20 mouse cellular contexts compared by ENCODE assay signal in genomic region chr9:58014393-58015160, GRCm38 (mm10). TPM values are rescaled to one million over a fixed set of nuclear protein-coding genes. Genes with fewer than 3 reads are reported as not detected.
A peak's percentile ranks its signal among the peaks of the same experiment; 100 is the strongest.
DNase-seq lines count a peak whose midpoint lies in the region; ATAC-seq lines count a peak whose summit lies in the region.
"Had no signal": no experiment of that assay in that cellular context is flagged by ENCODE, and none has a peak within 500 bp of the region (broad histone marks: within the 10 kb centered on the region; RNA-seq: fewer than 3 reads in every experiment).

No protein-coding gene starts in this region.

- ATAC-seq in hematopoietic stem cell, adult 5-6 weeks (replicated peaks in 1 of 2; ENCODE audit: insufficient read depth in 1 of 2, low FRiP score in 2 of 2, low TSS enrichment in 1 of 2, low read depth in 1 of 2, poor library complexity in 2 of 2, severe bottlenecking in 2 of 2) = peak; percentile 64 to 65
- ATAC-seq in frontal cortex, adult (ENCODE audit: low TSS enrichment) = no peak
- ATAC-seq in erythroid progenitor cell, adult 5-6 weeks (replicated peaks; ENCODE audit: low FRiP score, poor library complexity, severe bottlenecking) = no peak
- ATAC-seq: hindbrain, postnatal 0 days; liver, embryonic 12.5 days had no signal

- peak; percentile 75 for DNase-seq in ovary, adult 18-20 months (ENCODE audit: low spot score)
- no peak for DNase-seq in ovary, postnatal 14 days (ENCODE audit: low spot score)
- peak; percentile 93 to 98 for DNase-seq in adrenal gland, adult (ENCODE audit: inconsistent age in 2 of 2, low spot score in 1 of 2)
- peak; percentile 88 for DNase-seq in adrenal gland, postnatal 10 days
- DNase-seq in retina, embryonic 14.5 days (ENCODE audit: low spot score) = no peak
- DNase-seq: cerebellum, adult 9-10 months; heart, postnatal 10 days; kidney, adult 11 months; kidney, postnatal 14 days; layer of hippocampus, postnatal 36 days; lung, adult 18-20 months; midbrain, embryonic 14.5 days; thymus, postnatal 14 days had no signal

RNA-seq across cellular contexts. Expression of gene Cyp11a1, which starts 8.4 kb away (rescaled TPM):
- total RNA-seq in adrenal gland, postnatal 10 days (2021) = 1,000 to 10,000 TPM; 1,564 to 1,873 TPM
- 1.2 and 1.9 TPM in 2 replicates for total RNA-seq in hematopoietic stem cell, adult 5-6 weeks (2017)
- total RNA-seq in erythroid progenitor cell, adult 5-6 weeks (2015; ENCODE audit: low replicate concordance) = 5.0 TPM in 1 of 2 replicates, not detected in the other
- 1.3 TPM in 1 of 2 replicates, not detected in the other for total RNA-seq in erythroid progenitor cell, adult 5-6 weeks (2017; ENCODE audit: low replicate concordance)
- total RNA-seq: megakaryocyte-erythroid progenitor cell, adult 5-6 weeks; MEL had no signal

RNA-seq across cellular contexts. Expression of gene Stra6, which starts 49.0 kb away (rescaled TPM):
- 1 to 10 TPM; 1.1 to 1.3 TPM for total RNA-seq in adrenal gland, postnatal 10 days (2021)
- total RNA-seq in hematopoietic stem cell, adult 5-6 weeks (2017) = not detected in 2 replicates
- not detected in 2 replicates for total RNA-seq in erythroid progenitor cell, adult 5-6 weeks (2015; ENCODE audit: low replicate concordance)
- total RNA-seq in erythroid progenitor cell, adult 5-6 weeks (2017; ENCODE audit: low replicate concordance) = not detected in 2 replicates
- total RNA-seq: megakaryocyte-erythroid progenitor cell, adult 5-6 weeks; MEL had no signal

Comparison
In these comparisons a context has a peak if more than half of its experiments do, and no peak if none do; other contexts are left out.
1. DNase-seq: peak in ovary, adult 18-20 months (single experiment), adrenal gland, adult (2 of 2) and adrenal gland, postnatal 10 days (single experiment); none in ovary, postnatal 14 days (single experiment) and retina, embryonic 14.5 days (single experiment).
2. ATAC-seq: peak in hematopoietic stem cell, adult 5-6 weeks (2 of 2); none in frontal cortex, adult (single experiment) and erythroid progenitor cell, adult 5-6 weeks (single experiment).
3. RNA of gene Cyp11a1, which starts 8.4 kb away (total RNA-seq): 1,564 to 1,873 TPM in adrenal gland, postnatal 10 days; 1.3 to 5.0 TPM in erythroid progenitor cell, adult 5-6 weeks and 1.2 to 1.9 TPM in hematopoietic stem cell, adult 5-6 weeks; every median in the first group is over 100 times any median in the second.